Mouse (Mus musculus) spleen, embryonic (tissue): Measurements from ENCODE around the gene Ccdc144b.

Experiments
- CTCF ChIA-PET: fragments of 350-600 bp; sonication (Branson Sonifier 250); formaldehyde crosslinking; loops from one replicate; lab custom pipeline; 2022; lab: Charles Lee

Ccdc144b gene

DNA sequence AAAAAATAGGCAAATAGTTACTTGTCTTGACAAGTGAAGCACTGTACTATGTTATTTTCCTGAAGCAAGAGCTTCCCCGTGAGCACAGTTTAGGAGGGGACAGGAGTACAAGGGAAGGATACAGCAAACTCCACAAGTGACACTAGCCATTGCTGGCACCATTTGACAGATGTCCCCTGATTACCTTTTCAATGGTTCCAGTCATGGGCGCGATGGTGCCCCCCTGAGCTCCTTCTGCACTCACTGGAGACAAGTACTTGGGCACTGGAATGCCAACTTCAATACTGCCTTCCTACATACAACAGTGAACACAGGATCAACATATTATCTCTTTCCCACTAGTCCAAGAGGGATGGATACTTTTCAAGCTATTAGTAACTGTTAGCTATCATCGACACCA, 89.9 kb downstream of the Ccdc144b start:
- CTCF ChIA-PET = interaction anchor here (0.5 to 0.6 kb wide), 2 partner anchors 18 to 103 kb away, joined by 4 to 5 read pairs; partner anchors contain the start of gene Acad9

DNA sequence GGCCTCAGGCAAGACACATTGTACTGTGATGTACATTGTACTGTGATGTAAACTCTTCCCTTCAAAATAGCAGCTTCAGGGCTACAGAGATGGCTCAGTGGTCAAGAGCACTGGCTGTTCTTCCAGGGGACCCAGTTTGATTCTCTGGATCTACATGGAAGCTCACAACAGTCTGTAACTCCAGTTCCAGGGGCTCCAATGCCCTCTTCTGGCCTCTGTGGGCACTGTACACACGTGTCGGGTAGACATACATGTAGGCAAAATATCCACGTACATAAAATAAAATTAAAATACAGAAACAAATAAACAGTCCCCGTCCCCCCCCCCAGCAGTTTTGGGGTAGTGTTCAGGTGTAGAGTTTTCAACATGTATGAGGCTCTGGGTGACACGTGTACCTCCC, 90.4 kb downstream of the Ccdc144b start:
- CTCF ChIA-PET = interaction anchor here (0.6 kb wide), 1 partner anchor 18 kb away, joined by 5 read pairs; no protein-coding TSS in a partner anchor
